Mouse (Mus musculus): ENCODE measurements around the gene Rassf5. TPM values are rescaled to one million over a fixed set of nuclear protein-coding genes. Genes with fewer than 3 reads are reported as not detected.

Gene Rassf5
- polyA plus RNA-seq, 1 experiment from 2014 or later = 27.0 TPM

DNA sequence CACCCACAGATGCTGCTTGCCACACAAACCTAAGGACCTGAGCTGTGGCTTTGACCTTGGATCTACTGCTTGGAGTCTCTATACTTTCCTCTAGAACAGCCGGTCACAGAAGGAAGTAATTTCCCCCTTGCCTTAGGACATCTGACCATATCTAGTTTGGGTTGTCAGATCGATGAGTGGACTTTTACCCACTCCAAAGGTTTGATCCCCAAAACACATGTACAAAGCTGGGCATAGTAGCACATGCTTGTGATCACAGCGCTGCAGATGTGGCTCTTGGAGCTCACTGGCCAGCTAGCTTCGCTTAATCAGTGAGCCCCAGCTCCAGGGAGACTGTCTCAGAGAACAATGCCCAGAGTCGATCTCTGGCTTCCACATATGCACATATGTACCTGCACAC, 37.0 kb downstream of the Rassf5 start:
- Histone ChIP-seq H3K27ac (ENCODE audit: poor library complexity, severe bottlenecking) (0 out of 2 replicates have a peak overlapping the region, but pooled peaks have one; percentile 13), H3K9ac (no peak overlapping the region), H3K4me1 (replicated peaks) (peaks cover 11% of the 10 kb centered on the region), H3K4me2 (no peak overlapping the region), H3K27me3 (replicated peaks) (no peaks in the 10 kb centered on the region), H3K4me3 (no peak overlapping the region), H3K36me3 (peaks cover 16% of the 10 kb centered on the region), H3K9me3 (replicated peaks) (no peaks in the 10 kb centered on the region)
- ATAC-seq (ENCODE audit: insufficient number of reproducible peaks, low FRiP score) = no peak
- whole genome bisulfite sequencing = 85% methylated on average over 5 of the region's 5 CpGs

DNA sequence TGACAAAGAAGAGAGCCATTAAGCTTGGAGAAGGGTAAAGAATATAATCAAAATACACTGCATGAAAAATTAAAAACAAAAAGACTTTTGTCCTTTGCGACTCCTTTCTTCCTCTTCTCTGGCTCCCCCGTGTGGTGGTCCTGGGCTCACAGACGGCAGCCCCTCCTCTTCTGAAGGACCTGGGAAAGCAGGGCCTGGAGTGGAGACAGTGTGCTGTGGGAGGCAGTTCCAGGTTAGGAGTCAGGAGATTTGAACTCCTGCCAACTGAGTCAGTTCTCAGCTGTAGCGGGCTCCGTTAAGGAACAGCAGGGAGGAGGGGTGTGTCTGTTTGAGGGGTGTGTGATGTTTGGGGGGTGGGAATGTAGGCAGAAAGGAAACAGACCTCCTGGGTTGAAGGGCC, 37.5 kb downstream of the Rassf5 start:
- no peak overlapping the region for H3K4me2 ChIP-seq
- 0 out of 2 replicates have a peak overlapping the region, but pooled peaks have one; percentile 13 for H3K27ac ChIP-seq (ENCODE audit: poor library complexity, severe bottlenecking)
- H3K27me3 ChIP-seq (replicated peaks) = no peaks in the 10 kb centered on the region
- peaks cover 16% of the 10 kb centered on the region for H3K36me3 ChIP-seq
- peaks cover 10% of the 10 kb centered on the region; the same call in 1 of the 2 replicates for H3K4me1 ChIP-seq (replicated peaks)
- ATAC-seq (ENCODE audit: insufficient number of reproducible peaks, low FRiP score) = peak; percentile 72
- no peaks in the 10 kb centered on the region for H3K9me3 ChIP-seq (replicated peaks)
- H3K4me3 ChIP-seq = no peak overlapping the region
- 0 out of 2 replicates have a peak overlapping the region, but pooled peaks have one; percentile 20 for H3K9ac ChIP-seq
- 3% methylated on average over 5 of the region's 5 CpGs for WGBS

GRCm38 (mm10) chr1:131206342-131206741, 38.7 kb downstream of the Rassf5 start:
- Histone ChIP-seq H3K4me2 (no peak overlapping the region), H3K4me1 (replicated peaks) (peaks cover 13% of the 10 kb centered on the region), H3K27me3 (replicated peaks) (no peaks in the 10 kb centered on the region), H3K4me3 (no peak overlapping the region), H3K9me3 (replicated peaks) (no peaks in the 10 kb centered on the region), H3K9ac (no peak overlapping the region), H3K27ac (ENCODE audit: poor library complexity, severe bottlenecking) (no peak overlapping the region), H3K36me3 (peaks cover 9% of the 10 kb centered on the region)
- ATAC-seq (ENCODE audit: insufficient number of reproducible peaks, low FRiP score) = no peak
- WGBS = 69% methylated on average over 5 of the region's 5 CpGs

GRCm38 (mm10) chr1:131204461-131204860, 40.6 kb downstream of the Rassf5 start:
- H3K4me3 ChIP-seq = no peak overlapping the region
- no peak overlapping the region for H3K4me2 ChIP-seq
- 63% methylated on average over 8 of the region's 8 CpGs for WGBS
- H3K4me1 ChIP-seq (replicated peaks) = peaks cover 31% of the 10 kb centered on the region
- no peaks in the 10 kb centered on the region for H3K9me3 ChIP-seq (replicated peaks)
- H3K27ac ChIP-seq (ENCODE audit: poor library complexity, severe bottlenecking) = no peak overlapping the region
- H3K27me3 ChIP-seq (replicated peaks) = no peaks in the 10 kb centered on the region
- no peak for ATAC-seq (ENCODE audit: insufficient number of reproducible peaks, low FRiP score)
- no peak overlapping the region for H3K9ac ChIP-seq
- H3K36me3 ChIP-seq = no peaks in the 10 kb centered on the region

DNA sequence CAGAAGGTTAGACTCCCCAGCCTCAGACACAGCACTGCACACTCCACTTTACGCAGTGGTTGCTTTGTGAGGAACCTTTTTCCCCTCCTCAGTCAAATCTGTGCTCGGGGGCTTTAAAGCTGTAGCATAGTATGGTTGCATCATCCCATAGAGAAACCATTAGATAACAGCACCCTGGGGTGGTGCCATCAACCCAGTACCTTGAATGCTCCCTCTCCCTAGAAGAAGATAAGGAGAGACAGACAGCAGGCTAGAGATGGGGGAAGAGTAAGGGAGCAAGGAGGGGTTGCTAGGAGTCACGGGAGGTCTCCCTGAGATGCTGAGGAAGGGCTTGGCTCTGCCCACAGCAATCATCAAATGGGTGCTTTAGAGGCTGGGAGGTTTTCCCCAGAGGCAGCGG, 43.7 kb downstream of the Rassf5 start:
- 63% methylated on average over 4 of the region's 4 CpGs for WGBS
- Histone ChIP-seq H3K4me2 (no peak overlapping the region), H3K9me3 (replicated peaks) (no peaks in the 10 kb centered on the region), H3K27ac (ENCODE audit: poor library complexity, severe bottlenecking) (no peak overlapping the region), H3K36me3 (no peaks in the 10 kb centered on the region), H3K4me3 (no peak overlapping the region), H3K27me3 (replicated peaks) (no peaks in the 10 kb centered on the region), H3K9ac (no peak overlapping the region), H3K4me1 (replicated peaks) (peaks cover 41% of the 10 kb centered on the region)
- no peak for ATAC-seq (ENCODE audit: insufficient number of reproducible peaks, low FRiP score)

DNA sequence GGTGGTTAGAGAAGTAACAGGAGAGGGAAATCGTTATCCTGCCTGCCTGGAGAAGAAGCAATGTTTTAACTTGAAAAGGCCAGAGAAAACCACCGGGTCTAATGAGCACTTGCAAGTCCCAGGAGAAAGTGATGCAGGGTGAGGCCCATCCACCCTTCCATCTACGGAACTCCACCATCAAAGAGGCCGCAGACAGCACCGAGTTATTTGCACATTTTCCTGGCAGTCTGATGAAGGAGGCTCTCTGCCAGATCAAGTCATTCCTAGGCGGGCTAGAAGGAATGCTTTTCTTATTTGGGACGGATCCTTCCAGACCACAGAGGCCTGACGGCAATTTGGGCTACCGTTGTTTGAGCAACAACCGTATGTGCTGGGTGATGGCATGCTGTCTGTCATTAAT, 44.5 kb downstream of the Rassf5 start:
- H3K4me1 ChIP-seq (replicated peaks) = peaks cover 47% of the 10 kb centered on the region
- H3K27ac ChIP-seq (ENCODE audit: poor library complexity, severe bottlenecking) = no peak overlapping the region
- ATAC-seq (ENCODE audit: insufficient number of reproducible peaks, low FRiP score) = no peak
- H3K27me3 ChIP-seq (replicated peaks) = no peaks in the 10 kb centered on the region
- H3K4me2 ChIP-seq = no peak overlapping the region
- H3K36me3 ChIP-seq = no peaks in the 10 kb centered on the region
- no peak overlapping the region for H3K4me3 ChIP-seq
- no peaks in the 10 kb centered on the region for H3K9me3 ChIP-seq (replicated peaks)
- no peak overlapping the region for H3K9ac ChIP-seq
- 72% methylated on average over 10 of the region's 10 CpGs for WGBS

GRCm38 (mm10) chr1:131199976-131200375, 45.1 kb downstream of the Rassf5 start:
- no peak overlapping the region for H3K27ac ChIP-seq (ENCODE audit: poor library complexity, severe bottlenecking)
- H3K36me3 ChIP-seq = no peaks in the 10 kb centered on the region
- H3K9ac ChIP-seq = no peak overlapping the region
- H3K4me3 ChIP-seq = no peak overlapping the region
- WGBS = 56% methylated on average over 12 of the region's 12 CpGs
- no peak overlapping the region for H3K4me2 ChIP-seq
- peaks cover 48% of the 10 kb centered on the region for H3K4me1 ChIP-seq (replicated peaks)
- H3K27me3 ChIP-seq (replicated peaks) = no peaks in the 10 kb centered on the region
- no peaks in the 10 kb centered on the region for H3K9me3 ChIP-seq (replicated peaks)
- ATAC-seq (ENCODE audit: insufficient number of reproducible peaks, low FRiP score) = no peak

DNA sequence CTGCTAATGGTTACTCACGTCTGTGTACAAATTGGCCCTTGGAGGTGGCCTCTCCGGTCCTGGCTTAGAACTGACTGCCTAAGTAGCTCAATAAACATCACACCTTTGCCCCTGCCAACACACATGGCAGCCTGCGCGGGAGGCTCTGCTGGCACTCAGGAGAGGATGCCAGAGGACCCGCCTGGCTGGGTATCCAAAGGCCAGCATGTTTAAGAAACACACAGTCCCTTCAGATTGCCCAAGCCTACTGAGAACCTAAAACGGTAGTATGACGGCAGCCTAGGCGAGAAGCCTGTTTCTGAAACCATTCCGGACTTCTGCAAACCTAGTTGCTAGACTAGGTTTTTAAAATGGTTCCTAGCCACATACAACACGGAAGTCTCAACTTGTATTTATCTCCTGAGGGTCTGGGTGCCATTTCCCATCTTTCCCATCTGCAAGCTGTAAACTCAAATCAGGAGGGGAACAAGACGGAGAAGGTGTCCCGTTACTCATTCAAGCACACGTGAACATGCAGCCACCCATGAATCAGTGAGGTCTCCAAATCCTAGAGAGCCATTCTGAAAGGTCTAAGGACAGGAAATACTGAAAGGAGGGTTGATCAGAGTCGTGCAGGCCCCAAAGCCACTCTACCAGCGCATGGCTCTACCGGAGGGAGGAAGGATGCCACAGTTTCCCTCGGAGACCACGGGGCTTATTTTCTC, 45.8 kb downstream of the Rassf5 start:
- 80% methylated on average over 18 of the region's 18 CpGs for WGBS
- Histone ChIP-seq H3K27ac (ENCODE audit: poor library complexity, severe bottlenecking) (no peak overlapping the region), H3K9ac (no peak overlapping the region), H3K27me3 (replicated peaks) (no peaks in the 10 kb centered on the region), H3K9me3 (replicated peaks) (no peaks in the 10 kb centered on the region), H3K4me3 (no peak overlapping the region), H3K36me3 (no peaks in the 10 kb centered on the region), H3K4me2 (no peak overlapping the region), H3K4me1 (replicated peaks) (peaks cover 52% of the 10 kb centered on the region)
- no peak for ATAC-seq (ENCODE audit: insufficient number of reproducible peaks, low FRiP score)

DNA sequence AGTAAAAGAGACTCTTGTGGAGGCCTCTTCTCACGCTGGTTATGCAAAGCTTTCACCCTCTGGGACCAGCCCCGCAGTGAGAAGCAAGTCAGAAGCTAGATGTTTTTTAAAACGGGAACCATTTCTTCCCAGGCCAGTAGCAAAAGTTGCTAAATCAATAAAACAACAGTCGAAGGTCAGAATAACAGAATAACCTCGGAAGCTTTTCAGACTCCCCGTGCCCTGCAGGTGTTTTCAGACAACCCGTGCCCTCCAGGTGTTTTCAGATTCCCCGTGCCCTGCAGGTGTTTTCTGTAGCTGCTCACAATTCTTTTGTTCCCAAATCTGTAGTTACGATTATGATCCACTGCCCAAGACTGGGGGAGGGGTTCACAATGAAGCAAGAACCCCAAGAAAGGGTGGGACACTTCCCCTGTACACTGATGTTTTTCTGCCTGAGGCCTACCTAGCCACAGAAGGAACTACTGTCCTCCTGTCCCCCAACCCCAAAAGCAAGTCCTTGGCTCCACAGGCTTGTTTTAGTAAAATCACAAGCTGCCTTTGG, 46.6 kb downstream of the Rassf5 start:
- no peaks in the 10 kb centered on the region for H3K36me3 ChIP-seq
- 84% methylated on average over 9 of the region's 9 CpGs for WGBS
- H3K9ac ChIP-seq = no peak overlapping the region
- H3K9me3 ChIP-seq (replicated peaks) = no peaks in the 10 kb centered on the region
- no peak overlapping the region for H3K4me2 ChIP-seq
- peaks cover 58% of the 10 kb centered on the region for H3K4me1 ChIP-seq (replicated peaks)
- H3K27ac ChIP-seq (ENCODE audit: poor library complexity, severe bottlenecking) = no peak overlapping the region
- no peak for ATAC-seq (ENCODE audit: insufficient number of reproducible peaks, low FRiP score)
- H3K4me3 ChIP-seq = no peak overlapping the region
- no peaks in the 10 kb centered on the region for H3K27me3 ChIP-seq (replicated peaks)

- no peak overlapping the region for H3K27ac ChIP-seq (ENCODE audit: poor library complexity, severe bottlenecking)
- H3K4me2 ChIP-seq = no peak overlapping the region
- H3K4me3 ChIP-seq = no peak overlapping the region
- no peaks in the 10 kb centered on the region for H3K9me3 ChIP-seq (replicated peaks)
- no peaks in the 10 kb centered on the region for H3K27me3 ChIP-seq (replicated peaks)
- peaks cover 47% of the 10 kb centered on the region for H3K4me1 ChIP-seq (replicated peaks)
- no peaks in the 10 kb centered on the region for H3K36me3 ChIP-seq
- 55% methylated on average over 2 of the region's 2 CpGs for WGBS
- H3K9ac ChIP-seq = no peak overlapping the region
- ATAC-seq (ENCODE audit: insufficient number of reproducible peaks, low FRiP score) = no peak
Observed at GRCm38 (mm10) chr1:131196107-131196506, 49.0 kb downstream of the Rassf5 start.

DNA sequence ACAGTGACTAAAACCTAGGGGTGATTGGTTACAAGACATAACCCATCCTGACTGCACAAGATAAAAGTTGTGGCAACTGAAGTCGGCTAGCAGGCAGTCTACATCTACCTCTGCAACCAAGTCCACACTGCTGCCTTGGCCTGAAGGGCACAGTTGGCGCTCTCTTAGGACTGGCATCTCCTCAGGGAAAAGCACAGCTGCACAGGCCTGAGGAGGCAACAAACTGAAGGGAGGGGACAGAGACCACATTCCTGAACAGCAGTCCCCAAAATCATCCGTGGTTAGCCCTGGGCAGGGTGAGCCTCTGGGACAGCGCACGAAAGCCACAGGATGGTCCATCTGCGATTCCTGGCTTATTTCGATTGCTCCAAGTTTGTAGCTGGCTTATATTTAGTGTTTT, 49.4 kb downstream of the Rassf5 start:
- Histone ChIP-seq H3K9me3 (replicated peaks) (no peaks in the 10 kb centered on the region), H3K9ac (no peak overlapping the region), H3K27me3 (replicated peaks) (no peaks in the 10 kb centered on the region), H3K27ac (ENCODE audit: poor library complexity, severe bottlenecking) (no peak overlapping the region), H3K36me3 (no peaks in the 10 kb centered on the region), H3K4me3 (no peak overlapping the region), H3K4me1 (replicated peaks) (peaks cover 43% of the 10 kb centered on the region), H3K4me2 (no peak overlapping the region)
- no peak for ATAC-seq (ENCODE audit: insufficient number of reproducible peaks, low FRiP score)
- 80% methylated on average over 7 of the region's 7 CpGs for WGBS

DNA sequence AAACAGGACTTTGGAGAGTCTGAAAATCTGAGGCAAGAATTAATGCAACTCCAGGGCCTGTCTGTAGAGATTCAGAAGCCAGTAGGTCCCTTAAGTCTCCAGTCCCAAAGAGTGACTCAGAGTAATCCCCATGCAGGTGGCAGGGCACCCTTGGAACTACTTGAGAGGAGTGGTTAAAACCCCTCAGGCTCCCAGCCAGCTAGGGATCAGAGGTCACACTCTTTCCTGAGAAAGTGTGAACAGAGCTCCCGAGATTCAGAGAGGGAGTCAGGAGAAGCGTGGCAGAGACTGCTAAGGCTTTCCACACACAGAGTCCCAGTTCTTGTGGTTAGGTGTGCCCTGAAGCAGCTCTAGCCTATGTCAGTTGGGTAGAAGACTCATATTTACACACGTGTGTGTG, 51.3 kb downstream of the Rassf5 start:
- WGBS = 46% methylated on average over 3 of the region's 3 CpGs
- Histone ChIP-seq H3K4me1 (replicated peaks) (peaks cover 43% of the 10 kb centered on the region), H3K9me3 (replicated peaks) (no peaks in the 10 kb centered on the region), H3K36me3 (no peaks in the 10 kb centered on the region), H3K9ac (no peak overlapping the region), H3K4me2 (no peak overlapping the region), H3K27me3 (replicated peaks) (no peaks in the 10 kb centered on the region), H3K4me3 (no peak overlapping the region), H3K27ac (ENCODE audit: poor library complexity, severe bottlenecking) (no peak overlapping the region)
- ATAC-seq (ENCODE audit: insufficient number of reproducible peaks, low FRiP score) = no peak

Data from heart, embryonic 12.5 days (tissue).